Mouse (Mus musculus): ENCODE results near the gene Bri3.
A peak's percentile ranks its signal among the peaks of the same experiment; 100 is the strongest.

Gene Bri3

GRCm38 (mm10) chr5:144234714-144235113 lies 9.5 kb upstream of the Bri3 start:
- DNase-seq (ENCODE audit: low spot score in 2 of 2): no peak

GRCm38 (mm10) chr5:144238969-144239368 lies 5.3 kb upstream of the Bri3 start:
- no peak for DNase-seq (ENCODE audit: low spot score in 2 of 2)

GRCm38 (mm10) chr5:144245592-144245991 lies 1.4 kb downstream of the Bri3 start:
- no peak for DNase-seq (ENCODE audit: low spot score in 2 of 2)

- DNase-seq (ENCODE audit: low spot score in 2 of 2): no peak
These were observed 2.4 kb downstream of the Bri3 start for GRCm38 (mm10) chr5:144246669-144247068.

GRCm38 (mm10) chr5:144247307-144247706 lies 3.1 kb downstream of the Bri3 start:
- DNase-seq (ENCODE audit: low spot score in 2 of 2): no peak

GRCm38 (mm10) chr5:144247906-144248585 lies 3.8 kb downstream of the Bri3 start:
- peak in 1 of 2 experiments; percentile 30 for DNase-seq (ENCODE audit: low spot score in 2 of 2)

GRCm38 (mm10) chr5:144249871-144250270 lies 5.6 kb downstream of the Bri3 start:
- DNase-seq (ENCODE audit: low spot score in 2 of 2): no peak

GRCm38 (mm10) chr5:144251876-144252577 lies 7.8 kb downstream of the Bri3 start:
- no peak for DNase-seq (ENCODE audit: low spot score in 2 of 2)

GRCm38 (mm10) chr5:144253212-144253611 lies 9.0 kb downstream of the Bri3 start:
- DNase-seq (ENCODE audit: low spot score in 2 of 2): no peak

- DNase-seq (ENCODE audit: low spot score in 2 of 2): peak in 1 of 2 experiments; percentile 81
These were observed 10.0 kb downstream of the Bri3 start for GRCm38 (mm10) chr5:144254122-144254810.

GRCm38 (mm10) chr5:144254811-144255631 lies 10.8 kb downstream of the Bri3 start:
- peak in 1 of 2 experiments; percentile 83 for DNase-seq (ENCODE audit: low spot score in 2 of 2)

GRCm38 (mm10) chr5:144255632-144256540 lies 11.6 kb downstream of the Bri3 start:
- DNase-seq (ENCODE audit: low spot score in 2 of 2): peak in 1 of 2 experiments; percentile 53

- no peak for DNase-seq (ENCODE audit: low spot score in 2 of 2)
These were observed 12.3 kb downstream of the Bri3 start for GRCm38 (mm10) chr5:144256541-144256870.

GRCm38 (mm10) chr5:144256888-144257287 lies 12.7 kb downstream of the Bri3 start:
- no peak for DNase-seq (ENCODE audit: low spot score in 2 of 2)

- DNase-seq (ENCODE audit: low spot score in 2 of 2): no peak
These were observed 13.3 kb downstream of the Bri3 start for GRCm38 (mm10) chr5:144257451-144258110.

GRCm38 (mm10) chr5:144258131-144258611 lies 13.9 kb downstream of the Bri3 start:
- no peak for DNase-seq (ENCODE audit: low spot score in 2 of 2)

GRCm38 (mm10) chr5:144258687-144259086 lies 14.4 kb downstream of the Bri3 start:
- DNase-seq (ENCODE audit: low spot score in 2 of 2): no peak

- DNase-seq (ENCODE audit: low spot score in 2 of 2): no peak
These were observed 15.0 kb downstream of the Bri3 start for GRCm38 (mm10) chr5:144259228-144259627.

GRCm38 (mm10) chr5:144260464-144260863 lies 16.2 kb downstream of the Bri3 start:
- DNase-seq (ENCODE audit: low spot score in 2 of 2): no peak

- DNase-seq (ENCODE audit: low spot score in 2 of 2): no peak
These were observed 17.1 kb downstream of the Bri3 start for GRCm38 (mm10) chr5:144261309-144261708.

All from urinary bladder, adult 18-20 months (tissue).